Mouse (Mus musculus): ENCODE results near the gene 2610318N02Rik.

- peak; percentile 37 for TF ChIP-seq CTCF (conservative IDR thresholded peaks at IDR 0.05; ENCODE audit: low read length)
- TF ChIP-seq POU5F1 (IDR thresholded peaks at IDR 0.05; ENCODE audit: borderline replicate concordance, low read length): no peak
These were observed 48.1 kb downstream of the 2610318N02Rik start for GRCm38 (mm10) chr16:17076869-17077268.

Data from E14TG2a.4 (cell line).